Mouse (Mus musculus) CD4-positive, CD25-positive, alpha-beta regulatory T cell, adult 9 weeks (primary cell): Measurements from ENCODE around the gene Hist1h2bf. TPM values are rescaled to one million over a fixed set of nuclear protein-coding genes. Genes with fewer than 3 reads are reported as not detected.

Source experiments
- polyA plus RNA-seq: library from polyadenylated mRNA; unstranded; fragments of 100-300 nt; shearing (Covaris generic); gene quantifications from one replicate; pipeline ENCODE4 v1.2.1, GENCODE M21; 2017

Hist1h2bf gene
- polyA plus RNA-seq, result not detected

DNA sequence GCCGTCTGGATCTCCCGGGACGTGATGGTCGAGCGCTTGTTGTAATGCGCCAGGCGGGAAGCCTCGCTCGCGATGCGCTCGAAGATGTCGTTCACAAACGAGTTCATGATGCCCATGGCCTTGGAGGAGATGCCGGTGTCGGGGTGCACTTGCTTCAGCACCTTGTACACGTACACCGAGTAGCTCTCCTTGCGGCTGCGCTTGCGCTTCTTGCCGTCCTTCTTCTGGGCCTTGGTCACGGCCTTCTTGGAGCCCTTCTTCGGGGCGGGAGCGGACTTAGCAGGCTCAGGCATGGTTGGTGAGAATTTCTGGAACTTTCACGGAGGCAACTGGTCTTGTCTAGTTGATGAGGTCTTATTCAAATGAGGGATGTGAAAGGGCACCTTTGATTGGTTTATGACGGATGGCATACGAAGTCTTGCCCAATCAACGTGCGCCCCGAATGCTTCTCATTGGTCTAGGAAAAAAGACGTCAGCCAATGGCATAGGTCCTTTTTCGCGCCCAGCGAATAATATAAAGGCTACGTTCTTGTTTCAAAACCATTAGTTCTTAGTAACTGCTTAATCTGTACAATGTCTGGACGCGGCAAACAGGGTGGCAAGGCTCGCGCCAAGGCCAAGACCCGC, at the start of gene Hist1h2bf, which contains the start of gene Hist1h2ad:
Gene Hist1h2bf, minus strand, starts transcription at position 299 of the 627 bp plus-strand sequence.
Gene Hist1h2ad, plus strand, starts transcription at position 484 of the 627 bp plus-strand sequence.

DNA sequence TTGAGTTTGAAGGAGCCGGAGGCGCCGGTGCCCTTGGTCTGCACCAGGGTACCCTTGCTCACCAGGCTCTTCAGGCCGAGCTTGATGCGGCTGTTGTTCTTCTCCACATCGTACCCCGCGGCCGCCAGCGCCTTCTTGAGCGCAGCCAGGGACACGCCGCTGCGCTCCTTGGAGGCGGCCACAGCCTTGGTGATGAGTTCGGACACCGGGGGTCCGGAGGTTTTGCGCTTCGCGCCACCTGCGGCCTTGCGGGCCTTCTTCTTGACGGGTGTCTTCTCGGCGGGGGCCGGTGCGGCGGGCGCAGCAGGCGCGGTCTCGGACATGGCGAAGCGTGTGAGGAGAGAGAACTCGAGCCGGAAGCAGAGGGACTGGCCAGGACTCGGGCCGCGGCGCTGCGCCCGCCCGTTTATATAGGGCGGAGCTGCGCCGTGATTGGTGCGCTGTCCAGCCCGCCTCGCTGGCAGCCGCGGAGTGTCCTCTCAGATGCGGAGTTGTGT, 48.2 kb upstream of the Hist1h2bf start, which contains the start of gene Hist1h1e:
Gene Hist1h1e, minus strand, starts transcription at position 384 of the 497 bp plus-strand sequence.

DNA sequence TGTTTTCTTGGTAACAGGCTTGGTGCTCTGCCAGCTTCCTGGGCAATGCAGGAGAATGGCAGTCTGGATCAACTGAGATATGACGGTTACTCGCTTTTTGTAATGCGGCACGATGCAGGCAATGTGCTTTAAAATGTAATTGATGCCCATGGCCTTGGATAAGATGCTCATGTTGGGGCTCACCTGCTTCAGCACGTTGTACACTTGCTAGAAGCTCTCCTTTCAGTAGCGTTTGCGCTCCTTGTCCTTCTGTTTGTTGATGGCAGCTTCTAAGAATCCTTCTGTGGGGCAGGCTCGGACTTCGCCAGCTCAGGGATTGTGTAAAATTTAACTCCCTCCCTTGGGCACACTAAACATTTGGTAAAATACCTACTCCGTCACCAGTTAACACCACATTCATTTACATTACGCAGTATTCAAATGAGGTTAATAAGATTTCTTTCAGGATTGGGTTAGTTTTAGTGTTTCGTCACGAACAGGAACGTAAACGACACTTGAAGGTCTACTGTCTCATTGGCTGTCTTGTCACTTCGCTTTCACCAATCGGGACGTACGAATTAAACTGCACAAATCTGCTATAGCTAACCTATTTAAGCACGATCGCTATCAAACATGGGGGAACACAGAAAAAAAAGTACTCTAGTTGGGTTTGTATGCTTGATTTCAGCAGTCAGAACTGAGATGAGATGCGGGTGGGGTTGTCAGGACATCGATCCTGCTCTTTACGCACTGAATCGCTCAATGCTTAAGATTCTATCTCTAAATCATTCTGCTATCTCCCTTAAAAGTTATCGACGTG, 46.9 kb upstream of the Hist1h2bf start, which contains the start of gene Hist1h2be:
Gene Hist1h2be, minus strand, starts transcription at position 392 of the 799 bp plus-strand sequence.

DNA sequence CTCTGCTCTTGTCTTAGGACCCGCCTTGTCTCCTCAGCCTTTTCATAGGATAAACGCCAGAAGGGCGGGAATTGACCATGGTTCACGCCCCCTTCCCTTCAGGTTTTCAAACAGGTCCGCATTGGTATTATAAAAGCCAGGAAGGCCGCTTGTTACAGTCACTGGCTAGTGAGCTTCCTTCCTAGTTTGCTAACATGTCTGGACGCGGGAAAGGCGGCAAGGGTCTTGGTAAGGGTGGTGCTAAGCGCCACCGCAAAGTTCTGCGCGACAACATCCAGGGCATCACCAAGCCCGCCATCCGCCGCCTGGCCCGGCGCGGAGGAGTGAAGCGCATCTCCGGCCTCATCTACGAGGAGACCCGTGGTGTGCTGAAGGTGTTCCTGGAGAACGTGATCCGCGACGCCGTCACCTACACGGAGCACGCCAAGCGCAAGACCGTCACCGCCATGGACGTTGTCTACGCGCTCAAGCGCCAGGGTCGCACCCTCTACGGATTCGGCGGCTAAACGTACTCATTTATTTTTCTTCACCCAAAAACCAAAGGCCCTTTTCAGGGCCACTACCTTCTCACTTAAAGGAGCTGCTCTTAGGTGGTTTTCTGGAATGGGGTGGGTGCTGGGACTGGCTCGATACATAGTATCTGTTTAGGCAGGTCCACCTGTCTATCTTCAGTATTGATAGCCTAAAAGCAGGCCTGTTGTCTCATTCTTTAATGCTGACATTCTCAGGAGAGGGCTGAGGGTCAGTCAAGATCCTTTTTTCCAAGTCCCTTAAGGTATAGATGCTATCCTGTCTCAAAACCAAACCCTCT, 7.6 kb upstream of the Hist1h2bf start, which contains the start of gene Hist1h4d:
Gene Hist1h4d, plus strand, starts transcription at position 191 of the 811 bp plus-strand sequence.

DNA sequence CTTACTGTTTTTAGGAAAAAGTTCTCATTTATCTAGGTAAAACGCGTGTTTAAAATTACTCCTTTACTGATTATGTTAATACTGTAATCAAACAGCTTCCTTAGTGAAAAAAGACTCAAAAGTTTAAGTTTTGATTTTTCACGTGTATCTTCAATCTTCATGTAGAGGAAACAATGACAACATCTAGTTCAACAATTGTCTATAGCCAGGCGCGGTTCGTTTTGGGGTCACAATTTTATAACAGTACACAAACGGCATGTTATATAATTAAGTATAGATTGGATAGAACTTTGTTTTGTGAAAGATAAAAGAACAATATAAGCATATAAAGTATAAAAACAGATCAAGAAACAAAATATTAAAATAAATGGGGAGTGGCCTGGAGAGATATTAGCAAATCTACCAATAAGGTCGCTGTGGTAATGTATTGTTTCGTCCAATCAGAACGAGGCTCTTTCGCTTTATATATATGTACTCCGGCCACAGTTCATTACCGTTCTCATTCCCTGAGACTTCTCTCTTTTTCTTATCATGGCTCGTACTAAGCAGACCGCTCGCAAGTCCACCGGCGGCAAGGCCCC, 1.4 kb upstream of the Hist1h2bf start, which contains the start of gene Hist1h3d:
Gene Hist1h3d, plus strand, starts transcription at position 493 of the 581 bp plus-strand sequence.

DNA sequence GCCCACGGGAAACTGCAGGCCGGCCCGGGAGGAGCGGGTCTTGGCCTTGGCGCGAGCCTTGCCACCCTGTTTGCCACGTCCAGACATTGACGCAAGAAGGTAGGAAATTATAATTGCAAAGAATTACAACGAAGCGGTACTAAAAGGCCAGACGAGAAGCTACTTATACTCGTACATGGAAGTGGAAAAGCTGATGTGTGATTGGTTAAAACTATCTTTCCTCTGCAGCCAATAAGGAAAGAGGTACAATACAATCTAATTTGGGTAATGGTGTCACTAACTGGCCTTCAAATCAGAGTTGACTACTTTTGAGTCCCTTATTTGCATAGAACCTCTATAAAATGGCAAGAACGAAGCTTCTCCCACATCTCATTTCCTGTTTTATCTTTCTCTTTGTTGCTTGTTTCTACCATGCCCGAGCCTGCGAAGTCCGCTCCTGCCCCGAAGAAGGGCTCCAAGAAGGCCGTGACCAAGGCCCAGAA, 2.9 kb downstream of the Hist1h2bf start, which contains the start of the genes Hist1h2ae and Hist1h2bg:
Gene Hist1h2ae, minus strand, starts transcription at position 199 of the 482 bp plus-strand sequence.
Gene Hist1h2bg, plus strand, starts transcription at position 375 of the 482 bp plus-strand sequence.

DNA sequence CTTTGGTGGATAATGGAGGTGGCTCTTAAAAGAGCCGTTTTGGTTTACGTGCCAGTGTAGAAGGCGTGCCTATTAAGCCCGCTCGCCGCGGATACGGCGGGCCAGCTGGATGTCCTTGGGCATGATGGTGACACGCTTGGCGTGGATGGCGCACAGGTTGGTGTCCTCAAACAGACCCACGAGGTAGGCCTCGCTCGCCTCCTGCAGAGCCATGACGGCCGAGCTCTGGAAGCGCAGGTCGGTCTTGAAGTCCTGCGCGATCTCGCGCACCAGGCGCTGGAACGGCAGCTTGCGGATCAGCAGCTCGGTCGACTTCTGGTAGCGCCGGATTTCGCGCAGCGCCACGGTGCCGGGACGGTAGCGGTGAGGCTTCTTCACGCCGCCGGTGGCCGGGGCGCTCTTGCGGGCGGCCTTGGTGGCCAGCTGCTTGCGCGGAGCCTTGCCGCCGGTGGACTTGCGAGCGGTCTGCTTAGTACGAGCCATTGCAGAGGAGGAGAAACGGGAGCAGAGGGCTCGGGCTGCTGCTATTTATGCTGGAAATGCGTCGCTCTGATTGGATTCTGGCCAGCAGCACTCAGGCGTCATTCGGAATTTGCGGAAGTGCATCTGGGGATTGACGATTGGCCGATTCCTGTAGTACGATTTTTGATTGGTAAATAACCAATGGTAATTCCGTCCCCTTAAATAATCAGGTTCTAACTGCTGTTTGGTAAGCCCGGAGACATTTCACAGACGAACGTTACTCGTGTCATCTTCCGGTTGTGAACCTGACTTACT, 11.9 kb downstream of the Hist1h2bf start, which contains the start of gene Hist1h3e:
Gene Hist1h3e, minus strand, starts transcription at position 487 of the 777 bp plus-strand sequence.

DNA sequence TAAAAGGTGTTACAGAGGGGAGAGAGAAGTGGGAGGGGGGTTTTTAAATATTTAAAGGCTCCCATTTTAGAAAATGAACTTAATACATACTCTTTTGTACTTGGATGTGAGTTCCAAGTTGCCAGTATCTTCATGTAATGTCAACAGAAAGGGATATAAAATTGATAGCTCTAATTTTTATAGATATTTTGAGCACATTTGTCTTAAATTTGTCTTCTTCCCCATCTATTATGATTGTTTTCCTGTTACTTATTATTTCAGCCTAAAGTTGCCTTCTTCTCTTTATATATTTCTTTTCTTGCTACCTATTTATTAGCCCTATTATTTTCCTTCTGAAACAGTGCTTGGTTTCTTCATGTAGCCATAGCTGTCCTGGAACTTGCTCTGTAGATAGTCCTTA, 21.0 kb downstream of the Hist1h2bf start, which contains the start of gene Hist1h1d:
Gene Hist1h1d, plus strand, starts transcription at position 301 of the 400 bp plus-strand sequence.

DNA sequence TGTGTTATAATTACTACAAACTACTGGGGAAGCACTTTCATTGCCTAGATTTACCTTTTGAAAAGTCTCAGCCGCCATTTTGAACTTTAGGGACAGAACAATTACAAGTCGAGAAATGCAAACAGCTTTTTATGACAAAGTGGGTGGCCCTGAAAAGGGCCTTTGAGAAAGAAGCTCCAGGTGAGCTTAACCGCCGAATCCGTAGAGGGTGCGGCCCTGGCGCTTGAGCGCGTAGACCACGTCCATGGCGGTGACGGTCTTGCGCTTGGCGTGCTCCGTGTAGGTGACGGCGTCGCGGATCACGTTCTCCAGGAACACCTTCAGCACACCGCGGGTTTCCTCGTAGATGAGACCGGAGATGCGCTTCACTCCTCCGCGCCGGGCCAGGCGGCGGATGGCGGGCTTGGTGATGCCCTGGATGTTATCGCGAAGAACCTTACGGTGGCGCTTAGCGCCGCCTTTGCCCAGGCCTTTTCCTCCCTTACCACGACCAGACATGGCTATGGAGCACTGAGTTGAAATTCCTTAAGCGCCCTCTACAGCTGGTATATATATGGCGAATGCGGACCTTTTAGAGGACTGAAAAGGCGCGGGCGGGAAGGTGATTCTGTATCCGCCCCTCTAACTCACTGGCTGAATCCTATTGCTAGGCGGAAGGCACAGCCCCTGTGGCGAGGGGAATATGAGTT, 22.7 kb downstream of the Hist1h2bf start, which contains the start of gene Hist1h4f:
Gene Hist1h4f, minus strand, starts transcription at position 503 of the 689 bp plus-strand sequence.

DNA sequence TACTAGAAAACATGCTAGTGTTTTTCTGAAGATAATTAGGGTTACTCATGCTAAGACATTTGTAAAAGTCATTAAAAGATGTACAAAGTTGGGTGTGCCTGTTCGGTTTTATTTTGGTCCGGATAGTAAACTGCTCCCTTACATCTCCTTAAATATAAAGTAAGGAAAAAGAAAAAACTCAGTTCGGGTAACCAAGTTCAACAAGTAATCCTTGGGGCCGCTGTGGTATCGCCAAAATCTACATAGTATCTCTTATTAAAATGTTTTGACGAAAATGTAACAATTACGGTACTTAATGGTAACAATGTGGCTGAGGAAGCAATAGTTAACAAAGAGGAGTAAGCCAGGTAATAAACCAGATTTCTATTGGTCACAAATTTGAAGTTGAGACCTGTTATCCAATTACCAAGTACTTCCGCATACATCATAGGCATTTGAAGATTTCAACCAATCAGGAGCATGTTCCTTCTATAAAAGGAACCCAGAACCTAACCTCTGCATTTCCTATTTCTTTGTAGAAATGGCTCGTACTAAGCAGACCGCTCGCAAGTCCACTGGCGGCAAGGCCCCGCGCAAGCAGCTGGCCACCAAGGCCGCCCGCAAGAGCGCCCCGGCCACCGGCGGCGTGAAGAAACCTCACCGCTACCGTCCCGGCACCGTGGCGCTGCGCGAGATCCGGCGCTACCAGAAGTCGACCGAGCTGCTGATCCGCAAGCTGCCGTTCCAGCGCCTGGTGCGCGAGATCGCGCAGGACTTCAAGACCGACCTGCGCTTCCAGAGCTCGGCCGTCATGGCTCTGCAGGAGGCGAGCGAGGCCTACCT, 29.8 kb downstream of the Hist1h2bf start, which contains the start of gene Hist1h3f:
Gene Hist1h3f, plus strand, starts transcription at position 88 of the 822 bp plus-strand sequence.

DNA sequence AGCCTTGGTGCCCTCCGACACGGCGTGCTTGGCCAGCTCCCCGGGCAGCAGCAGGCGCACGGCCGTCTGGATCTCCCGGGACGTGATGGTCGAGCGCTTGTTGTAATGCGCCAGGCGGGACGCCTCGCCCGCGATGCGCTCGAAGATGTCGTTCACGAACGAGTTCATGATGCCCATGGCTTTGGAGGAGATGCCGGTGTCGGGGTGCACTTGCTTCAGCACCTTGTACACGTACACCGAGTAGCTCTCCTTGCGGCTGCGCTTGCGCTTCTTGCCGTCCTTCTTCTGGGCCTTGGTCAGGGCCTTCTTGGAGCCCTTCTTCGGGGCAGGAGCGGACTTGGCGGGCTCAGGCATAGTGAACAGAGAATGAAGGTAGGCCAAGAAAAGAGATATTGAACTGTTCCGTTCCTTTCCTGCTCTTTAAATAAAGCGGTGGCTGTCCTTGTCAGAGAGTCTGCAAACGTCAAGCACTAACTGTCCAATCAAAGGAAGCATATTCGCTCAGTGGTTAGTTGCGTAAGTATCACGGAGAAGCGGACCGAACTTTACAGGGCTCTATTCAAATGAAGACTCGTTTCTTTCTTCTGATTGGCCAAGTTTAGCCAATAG, 30.9 kb downstream of the Hist1h2bf start, which contains the start of gene Hist1h2bh:
Gene Hist1h2bh, minus strand, starts transcription at position 394 of the 609 bp plus-strand sequence.

DNA sequence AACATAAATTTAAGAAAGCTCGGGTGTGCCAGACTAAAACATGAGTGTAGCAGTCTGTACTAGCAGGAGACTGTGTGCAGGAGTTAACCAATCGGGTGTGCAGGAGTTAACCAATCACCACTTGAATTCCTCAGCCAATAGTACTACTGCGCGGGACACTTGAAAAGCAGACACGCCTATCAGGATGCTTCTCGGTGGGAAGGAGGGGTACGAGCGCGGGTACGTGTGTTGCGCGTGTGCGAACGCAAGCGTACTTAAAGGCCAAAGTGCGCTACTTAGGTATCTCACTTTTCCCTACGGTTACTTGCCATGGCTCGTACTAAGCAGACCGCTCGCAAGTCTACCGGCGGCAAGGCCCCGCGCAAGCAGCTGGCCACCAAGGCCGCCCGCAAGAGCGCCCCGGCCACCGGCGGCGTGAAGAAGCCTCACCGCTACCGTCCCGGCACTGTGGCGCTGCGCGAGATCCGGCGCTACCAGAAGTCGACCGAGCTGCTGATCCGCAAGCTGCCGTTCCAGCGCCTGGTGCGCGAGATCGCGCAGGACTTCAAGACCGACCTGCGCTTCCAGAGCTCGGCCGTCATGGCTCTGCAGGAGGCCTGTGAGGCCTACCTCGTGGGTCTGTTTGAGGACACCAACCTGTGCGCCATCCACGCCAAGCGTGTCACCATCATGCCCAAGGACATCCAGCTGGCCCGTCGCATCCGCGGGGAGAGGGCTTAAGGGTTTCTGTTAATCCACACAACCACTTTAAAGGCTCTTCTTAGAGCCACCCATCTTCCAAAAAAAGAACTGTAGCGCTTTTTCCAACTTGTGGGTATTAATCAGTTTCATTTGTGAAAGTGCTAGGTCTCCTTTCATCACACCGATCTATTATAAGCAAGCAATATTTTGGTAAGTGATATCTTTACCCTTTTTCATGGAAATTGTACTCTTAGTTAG, 38.6 kb downstream of the Hist1h2bf start, which contains the start of gene Hist1h3g:
Gene Hist1h3g, plus strand, starts transcription at position 286 of the 939 bp plus-strand sequence.

DNA sequence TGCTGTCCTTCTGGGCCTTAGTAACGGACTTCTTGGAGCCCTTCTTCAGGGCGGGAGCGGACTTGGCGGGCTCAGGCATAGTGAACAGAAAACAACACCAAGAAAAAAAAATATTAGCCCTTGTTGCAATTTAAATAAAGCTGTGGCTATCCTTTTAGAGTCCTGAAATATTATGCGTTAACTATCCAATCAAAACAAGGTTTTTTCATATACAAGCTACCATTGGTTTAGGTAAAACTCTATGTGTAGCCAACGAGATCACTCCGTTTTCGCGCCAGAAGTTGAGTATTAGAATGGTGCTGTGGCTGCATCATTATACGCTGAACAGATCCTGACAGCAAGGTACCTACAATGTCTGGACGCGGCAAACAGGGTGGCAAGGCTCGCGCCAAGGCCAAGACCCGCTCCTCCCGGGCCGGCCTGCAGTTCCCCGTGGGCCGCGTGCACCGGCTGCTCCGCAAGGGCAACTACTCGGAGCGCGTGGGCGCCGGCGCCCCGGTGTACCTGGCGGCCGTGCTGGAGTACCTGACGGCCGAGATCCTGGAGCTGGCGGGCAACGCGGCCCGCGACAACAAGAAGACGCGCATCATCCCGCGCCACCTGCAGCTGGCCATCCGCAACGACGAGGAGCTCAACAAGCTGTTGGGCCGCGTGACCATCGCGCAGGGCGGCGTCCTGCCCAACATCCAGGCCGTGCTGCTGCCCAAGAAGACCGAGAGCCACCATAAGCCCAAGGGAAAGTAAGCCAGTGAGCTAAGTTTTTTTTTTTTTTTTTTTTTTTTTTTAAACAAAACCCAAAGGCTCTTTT, 40.2 kb downstream of the Hist1h2bf start, which contains the start of gene Hist1h2af:
Gene Hist1h2af, plus strand, starts transcription at position 347 of the 808 bp plus-strand sequence.

DNA sequence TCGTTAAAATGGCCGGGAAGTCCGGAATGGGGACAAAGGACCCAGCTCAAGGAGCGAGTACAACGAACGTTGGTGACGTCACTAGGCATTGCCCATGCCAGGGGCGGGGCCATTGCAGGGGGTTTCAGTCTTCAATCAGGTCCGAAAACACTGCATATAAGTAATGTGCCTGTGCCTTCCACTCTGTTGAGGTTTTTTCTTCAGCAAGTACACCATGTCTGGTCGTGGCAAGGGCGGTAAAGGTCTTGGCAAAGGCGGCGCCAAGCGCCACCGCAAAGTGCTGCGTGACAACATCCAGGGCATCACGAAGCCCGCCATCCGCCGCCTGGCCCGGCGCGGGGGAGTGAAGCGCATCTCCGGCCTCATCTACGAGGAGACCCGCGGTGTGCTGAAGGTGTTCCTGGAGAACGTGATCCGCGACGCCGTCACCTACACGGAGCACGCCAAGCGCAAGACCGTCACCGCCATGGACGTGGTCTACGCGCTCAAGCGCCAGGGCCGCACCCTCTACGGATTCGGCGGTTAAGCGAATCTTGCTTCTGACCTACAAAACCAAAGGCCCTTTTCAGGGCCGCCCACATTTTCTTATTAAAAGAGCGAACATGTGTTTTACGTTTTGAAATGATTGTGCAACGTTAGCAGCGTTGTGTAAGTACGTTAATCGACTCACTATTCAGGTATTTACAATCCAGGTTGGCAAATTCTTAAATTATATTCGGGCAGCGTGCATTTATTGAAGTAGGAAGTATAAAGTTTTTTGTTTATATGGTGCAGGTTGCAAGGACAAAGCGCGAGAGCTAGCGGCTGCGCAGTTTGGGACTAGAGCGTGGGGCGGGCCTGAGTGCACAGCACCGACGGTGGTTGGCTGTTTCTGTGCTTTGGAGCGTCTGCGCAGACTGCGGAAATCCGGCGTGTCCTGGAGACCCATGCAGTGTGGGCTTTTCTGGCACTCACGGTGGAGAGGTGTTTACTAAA, 42.8 kb downstream of the Hist1h2bf start, which contains the start of gene Hist1h4h:
Gene Hist1h4h, plus strand, starts transcription at position 150 of the 975 bp plus-strand sequence.

